Mouse (Mus musculus) cortical plate, adult 2 months (tissue): ENCODE measurements at regions not wholly inside any gene's neighbourhood (a gene's known extent, or its start where the extent isn't known, plus 50 kb on each side); places are given as distances from the start of the nearest gene placed in this dataset.

ENCODE experiments used
- CTCF ChIP-seq: fragments of 200-500 bp; IDR thresholded peaks from 2 replicates; pipeline ENCODE4 v1.5.1; 2011; ENCODE audit warnings: mild to moderate bottlenecking, control low read depth, low read length; ENCODE audit not compliant: insufficient read depth; ENCODE audit errors: extremely low read depth
- POLR2A ChIP-seq: fragments of 200-500 bp; IDR thresholded peaks from 2 replicates; pipeline ENCODE4 v1.6.1; 2011; ENCODE audit warnings: mild to moderate bottlenecking, low read length, control low read depth; ENCODE audit not compliant: insufficient read depth; ENCODE audit errors: extremely low read depth

- TF ChIP-seq CTCF = no peak
- no peak for TF ChIP-seq POLR2A
Observed at GRCm38 (mm10) chr16:76899083-76899482, 114.4 kb upstream of the Usp25 start.
